Mouse (Mus musculus) right cerebral cortex, adult 2 months (tissue): ENCODE data around the gene Cdhr3.

Source experiments
- DNase-seq, 2 experiments: peaks; one replicate each; pipeline ENCODE4 v3.0.0; 2021 to 2022; ENCODE audit warnings: low spot score in 2 of 2

The Cdhr3 gene

DNA sequence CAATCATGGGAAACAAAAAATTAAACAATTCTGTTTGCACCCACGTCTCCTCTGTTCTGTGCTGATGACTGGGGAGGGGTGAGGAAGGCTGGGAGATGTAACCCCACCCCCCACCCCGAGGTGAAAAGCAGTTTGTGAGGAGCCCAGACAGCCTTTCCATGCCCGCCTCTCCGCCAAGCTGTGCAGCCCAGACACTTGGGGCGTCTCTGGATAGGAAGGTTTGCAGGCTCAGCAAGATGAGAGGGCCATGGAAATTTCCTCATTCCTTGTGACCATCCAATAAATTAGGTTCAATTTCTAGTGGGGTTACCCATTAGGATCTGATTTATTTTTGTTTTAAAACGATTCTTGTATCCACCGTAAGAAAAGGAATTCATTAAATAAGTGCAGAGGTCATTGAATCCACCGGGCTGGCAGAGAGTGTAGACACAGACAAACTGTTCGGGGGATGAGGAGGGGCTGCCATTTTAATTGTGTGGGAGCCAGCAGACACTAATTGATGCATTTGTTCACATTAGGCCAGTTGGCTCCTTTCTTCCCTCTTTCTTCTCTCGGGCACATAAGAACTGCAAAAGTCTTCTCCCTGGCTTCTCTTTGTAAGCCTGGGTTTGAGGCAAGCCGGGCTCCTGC lies 57.5 kb downstream of the Cdhr3 start:
- DNase-seq, result no peak

- DNase-seq, result no peak
Observed at GRCm38 (mm10) chr12:33034343-33035088, 58.2 kb downstream of the Cdhr3 start.

GRCm38 (mm10) chr12:33033221-33033620 lies 59.5 kb downstream of the Cdhr3 start:
- DNase-seq, result no peak

DNA sequence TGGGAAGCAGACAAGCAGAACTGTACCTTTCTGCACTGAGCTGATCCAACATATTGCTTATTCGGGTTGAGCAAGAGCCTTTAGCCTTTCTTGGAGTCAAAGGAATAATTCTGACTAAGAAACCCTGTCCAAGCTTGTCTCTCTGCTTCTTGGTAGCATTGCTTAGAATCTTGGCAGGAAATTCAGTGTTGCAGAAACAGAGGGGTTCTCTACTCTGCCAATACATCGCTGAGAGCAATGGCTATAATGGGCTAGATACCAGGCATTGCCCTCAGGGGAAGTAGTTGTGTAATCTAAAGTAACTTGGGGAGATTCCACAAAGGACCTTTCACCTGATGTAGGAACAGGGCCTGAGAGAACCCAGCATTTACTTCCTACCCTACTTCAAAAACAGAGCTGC lies 62.1 kb downstream of the Cdhr3 start:
- no peak for DNase-seq

DNA sequence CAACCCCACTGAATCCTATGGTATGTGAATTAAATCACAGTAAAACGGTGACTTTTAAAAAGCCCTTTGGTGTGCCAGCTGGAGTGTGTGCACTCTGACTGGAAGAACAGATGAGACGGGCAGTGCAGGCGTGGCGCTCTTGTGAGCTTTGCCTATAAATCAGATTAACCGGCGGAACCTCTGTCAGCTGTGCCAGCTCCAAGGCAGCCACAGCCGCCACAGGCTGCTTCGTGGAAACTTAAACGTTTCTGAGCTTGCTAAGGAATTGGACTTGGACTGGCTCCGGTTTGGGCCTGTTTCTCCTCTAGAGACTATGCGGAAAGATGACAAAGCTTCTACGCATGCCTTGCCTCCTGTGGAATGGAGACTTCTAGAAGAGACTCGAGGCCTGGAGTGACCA lies 62.6 kb downstream of the Cdhr3 start:
- DNase-seq, result no peak

DNA sequence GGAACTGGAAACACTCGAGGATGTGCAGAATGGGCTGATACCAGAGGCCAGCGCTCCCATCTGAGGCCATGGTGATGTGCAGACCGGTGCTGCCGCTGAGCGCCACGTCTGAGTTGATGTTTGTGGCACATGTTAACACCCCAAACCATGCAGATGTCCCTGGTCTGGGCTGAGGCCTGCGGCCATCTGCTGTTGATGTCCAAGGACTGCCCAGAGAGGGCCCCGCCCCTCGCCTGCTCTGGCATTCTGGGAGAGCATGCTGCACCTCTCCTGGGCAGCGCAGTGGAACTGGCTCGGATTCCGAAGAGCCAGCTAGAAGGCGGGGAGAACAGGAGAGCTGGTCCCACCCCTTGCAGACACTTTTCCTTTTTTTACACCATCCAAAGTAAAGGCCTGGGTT lies 64.0 kb downstream of the Cdhr3 start:
- no peak for DNase-seq

DNA sequence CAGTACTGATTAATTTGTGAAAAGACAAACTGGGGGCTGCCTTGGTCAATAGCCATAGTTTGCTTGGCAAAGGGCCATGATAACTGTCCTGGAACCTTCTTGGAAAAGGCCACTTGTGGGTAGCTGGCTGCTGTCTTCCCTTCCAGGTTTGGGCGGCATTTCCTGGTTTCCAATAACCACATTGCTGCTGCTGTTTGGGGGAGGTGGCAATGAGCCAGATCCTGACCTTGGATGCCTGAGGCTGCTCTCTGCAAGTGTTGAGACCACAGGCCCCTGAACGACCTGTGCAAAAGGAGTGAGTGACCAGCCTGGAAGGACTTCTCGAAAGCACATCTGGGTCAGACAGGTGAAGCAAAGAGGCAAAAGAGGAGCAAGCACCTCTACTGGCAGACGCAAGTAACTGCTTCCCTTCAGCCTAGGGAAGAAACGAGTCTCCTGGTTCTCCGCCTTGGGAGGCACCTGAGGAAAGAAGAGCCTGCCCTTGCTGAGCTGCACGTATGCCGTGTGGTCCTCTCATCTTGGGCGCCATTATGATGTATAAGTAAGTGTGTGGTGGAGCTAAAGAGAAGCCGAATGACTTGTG lies 64.5 kb downstream of the Cdhr3 start:
- no peak for DNase-seq

GRCm38 (mm10) chr12:33027093-33027492 lies 65.6 kb downstream of the Cdhr3 start:
- peak; percentile 77 for DNase-seq

- no peak for DNase-seq
Observed at GRCm38 (mm10) chr12:33024524-33024923, 68.2 kb downstream of the Cdhr3 start.

DNA sequence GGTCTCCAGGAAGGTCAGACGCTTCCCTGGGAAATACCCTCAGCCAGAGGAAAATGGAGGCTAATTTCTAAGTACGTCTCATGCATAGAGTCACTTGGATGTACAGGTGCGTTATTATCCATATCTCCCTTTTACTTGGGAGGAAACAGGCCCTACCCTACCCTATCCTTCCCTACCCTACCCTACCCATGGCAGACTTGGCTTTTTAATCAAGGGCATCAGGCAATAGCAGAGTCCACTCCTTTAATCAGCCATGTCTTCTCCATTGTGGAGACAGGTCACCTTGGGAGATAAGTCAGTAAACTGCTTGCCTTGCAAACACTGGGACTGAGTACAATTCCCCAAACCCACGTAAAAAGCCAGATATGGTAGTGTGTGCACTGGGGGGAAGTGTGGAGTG lies 70.9 kb downstream of the Cdhr3 start:
- DNase-seq, result no peak

DNA sequence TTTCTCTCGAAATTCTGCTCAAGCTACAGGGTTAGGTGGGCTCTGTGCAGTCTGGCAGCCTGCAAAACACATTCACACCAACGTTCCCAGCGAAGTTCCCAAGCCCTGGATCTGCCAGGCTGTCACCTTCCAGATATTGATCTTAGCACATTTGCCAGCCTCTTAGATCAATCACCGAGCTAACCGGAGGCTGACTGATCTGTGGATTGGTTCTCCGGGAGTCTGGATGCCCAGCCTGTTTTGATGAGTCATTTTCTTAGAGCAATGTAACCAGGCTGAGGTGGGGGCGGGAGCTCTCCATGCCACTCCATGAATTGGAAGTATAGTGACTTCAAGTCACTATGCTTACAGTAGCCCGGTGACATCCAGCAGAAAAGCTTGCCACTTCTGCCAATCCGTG lies 71.5 kb downstream of the Cdhr3 start:
- no peak for DNase-seq

DNA sequence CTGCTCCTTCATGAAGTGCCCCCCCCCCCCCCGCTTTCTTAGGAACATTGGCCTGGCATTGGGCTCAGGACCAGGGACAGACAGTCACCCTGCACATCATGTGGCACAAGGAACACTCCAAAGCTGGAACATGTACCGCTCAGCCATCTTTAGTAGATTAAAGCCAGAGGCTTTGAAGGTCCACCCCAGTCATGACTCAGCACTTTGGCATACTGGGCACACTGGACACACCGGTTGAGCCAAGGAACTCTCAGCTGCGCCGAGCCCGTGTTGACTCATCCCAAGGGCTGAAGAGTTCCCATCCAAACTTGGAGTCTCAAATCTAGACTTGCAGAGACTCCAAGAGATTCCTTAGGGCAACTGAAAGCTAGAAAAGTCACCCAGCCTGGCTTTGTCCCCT lies 72.7 kb downstream of the Cdhr3 start:
- DNase-seq, result no peak

GRCm38 (mm10) chr12:33018601-33019000 lies 74.1 kb downstream of the Cdhr3 start:
- no peak for DNase-seq

- DNase-seq, result no peak
Observed at GRCm38 (mm10) chr12:33016824-33017705, 75.6 kb downstream of the Cdhr3 start.

DNA sequence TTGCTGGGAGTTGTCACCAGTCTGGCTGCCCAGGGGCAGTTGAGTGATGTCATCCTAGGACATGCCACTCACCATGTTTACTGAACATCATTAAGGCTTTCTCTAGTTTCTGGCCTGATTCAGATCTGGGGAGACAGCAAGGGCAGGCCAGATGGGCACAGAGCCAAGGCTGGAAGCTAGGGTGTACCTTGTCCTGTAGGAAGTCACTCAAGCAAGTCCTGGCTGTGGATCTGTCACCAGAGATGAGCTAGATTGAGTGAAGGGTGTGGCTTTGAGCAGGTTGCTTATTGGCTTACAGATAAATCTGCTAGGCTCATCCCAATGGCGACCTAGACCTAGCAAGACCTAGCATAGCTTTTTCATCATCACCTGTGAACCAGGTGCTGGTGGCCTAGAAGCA lies 77.6 kb downstream of the Cdhr3 start:
- no peak for DNase-seq

GRCm38 (mm10) chr12:33014050-33014796 lies 78.5 kb downstream of the Cdhr3 start:
- no peak for DNase-seq

DNA sequence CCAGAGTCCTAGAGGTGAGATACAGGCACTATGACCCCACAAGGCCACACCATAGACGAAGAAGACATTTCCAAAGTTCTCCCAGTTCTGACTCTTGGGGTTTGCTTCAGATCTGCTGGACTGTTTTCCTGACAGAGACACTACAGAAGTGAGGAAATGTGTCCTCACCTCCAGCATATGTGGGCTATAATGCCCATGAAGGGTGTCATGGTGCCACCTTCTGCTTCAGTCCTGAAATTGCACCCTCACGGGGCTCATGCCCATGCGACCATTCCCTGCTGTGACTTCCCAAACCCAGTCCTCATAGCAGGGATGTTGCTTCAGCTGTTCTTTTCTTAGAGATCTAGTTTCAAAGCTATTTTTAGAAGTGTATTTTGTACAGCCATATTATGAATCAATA lies 82.6 kb downstream of the Cdhr3 start:
- no peak for DNase-seq

- no peak for DNase-seq
Observed at GRCm38 (mm10) chr12:33009206-33009966, 83.3 kb downstream of the Cdhr3 start.

DNA sequence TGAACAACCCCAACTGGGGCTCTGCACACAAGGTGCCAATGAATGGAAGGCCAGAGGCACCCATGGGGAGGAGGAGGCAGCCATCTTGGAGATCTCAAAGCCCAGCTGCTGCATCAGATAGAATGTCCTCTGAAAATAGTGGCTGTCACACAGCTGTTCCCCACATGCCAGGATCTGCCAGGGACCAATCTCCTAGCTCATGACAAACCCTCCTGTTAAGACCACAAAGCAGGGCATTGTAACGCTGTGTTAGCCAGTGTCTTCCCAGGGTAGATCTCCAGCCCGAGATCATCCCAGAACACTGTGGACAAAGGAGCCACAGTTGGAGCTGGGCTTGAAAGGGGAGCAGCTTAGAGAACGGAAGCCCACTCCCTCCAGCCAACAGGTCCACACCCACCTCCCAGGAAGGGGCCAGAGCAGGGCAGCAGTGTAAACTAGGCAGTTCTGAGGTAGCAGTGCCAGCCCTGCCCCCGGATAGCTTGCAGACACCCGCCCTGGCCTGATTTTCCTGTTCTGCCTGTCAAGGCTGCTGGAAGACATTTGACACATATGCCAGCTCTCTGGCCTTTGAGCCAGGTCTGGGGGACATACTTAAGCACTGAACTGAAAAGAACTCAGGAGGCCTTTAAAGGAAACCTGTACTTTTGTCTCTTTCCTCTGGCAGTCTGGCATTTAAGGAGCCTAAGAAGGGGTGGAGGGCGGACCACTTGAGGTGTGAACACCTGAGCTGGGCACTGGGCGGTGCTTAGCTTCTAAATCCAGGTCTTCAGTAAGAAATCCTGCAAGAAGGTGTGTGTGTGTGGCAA lies 84.2 kb downstream of the Cdhr3 start:
- DNase-seq, result no peak

DNA sequence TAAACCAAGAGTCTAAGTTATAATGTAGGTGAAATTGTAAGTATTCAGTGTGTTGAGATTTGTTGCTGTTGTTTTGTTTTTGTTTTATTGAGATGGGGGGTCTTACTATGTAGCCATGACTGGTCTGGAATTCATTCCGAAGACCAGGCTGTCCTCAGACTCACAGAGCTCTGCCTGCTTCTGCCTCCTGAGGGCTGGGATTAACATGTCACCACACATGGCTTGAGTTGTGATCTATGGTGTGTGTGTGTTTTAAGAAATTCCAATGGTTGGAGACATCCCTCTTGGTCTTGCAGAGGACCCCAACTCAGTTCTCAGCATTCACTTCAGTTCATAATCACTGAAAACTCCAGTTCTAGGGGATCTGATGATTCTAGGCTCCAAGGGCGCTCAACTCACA lies 85.5 kb downstream of the Cdhr3 start:
- DNase-seq, result no peak
